Mouse (Mus musculus) neutrophil, adult 83 days (primary cell): ENCODE measurements around the gene Ddx54. TPM values are rescaled to one million over a fixed set of nuclear protein-coding genes. Genes with fewer than 3 reads are reported as not detected.

ENCODE experiments used
- total RNA-seq, 2 experiments: library from RNA; stranded (reverse); gene quantifications; one replicate each; pipeline ENCODE4 v1.2.4; 2023

Ddx54 gene
- total RNA-seq: 10 to 100 TPM; 33.9 to 34.4 TPM

GRCm38 (mm10) chr5:120612442-120612821 lies at the start of gene Ddx54, which contains the start of gene Rita1:
Ddx54 (plus strand) TSS chr5:120612739.
Rita1 (minus strand) TSS chr5:120612589.

GRCm38 (mm10) chr5:120588569-120589094 lies 23.9 kb upstream of the Ddx54 start, which contains the start of the genes Tpcn1 and Iqcd:
Tpcn1 (minus strand) TSS chr5:120588673.
Iqcd (plus strand) TSS chr5:120589016.

GRCm38 (mm10) chr5:120634131-120634530 lies 21.6 kb downstream of the Ddx54 start, which contains the start of gene Cfap73:
Cfap73 (minus strand) TSS chr5:120634235.

GRCm38 (mm10) chr5:120648569-120649373 lies 36.2 kb downstream of the Ddx54 start, which contains the start of gene Rasal1:
Rasal1 (plus strand) TSS chr5:120648812.

Other genes starting within 250 kb of the Ddx54 start
- gene Lhx5, start 181.0 kb upstream of the Ddx54 start, total RNA-seq: not detected
- gene Sdsl, start 139.9 kb upstream of the Ddx54 start, total RNA-seq: 1 to 10 TPM; 2.4 to 3.9 TPM
- not detected for gene Sds, start 136.2 kb upstream of the Ddx54 start, total RNA-seq
- 10 to 100 TPM; 15.5 to 16.6 TPM for gene Plbd2, start 109.1 kb upstream of the Ddx54 start, total RNA-seq
- gene Slc8b1, start 101.6 kb upstream of the Ddx54 start, total RNA-seq: 100 to 1,000 TPM; 100 to 120 TPM
- gene Tpcn1, start 24.1 kb upstream of the Ddx54 start, total RNA-seq: 10 to 100 TPM; 43.0 to 49.6 TPM
- 1 to 10 TPM in 1 of 2 experiments, under 1 TPM in 1; 0.77 to 1.8 TPM for gene Iqcd, start 23.7 kb upstream of the Ddx54 start, total RNA-seq
- 1 to 10 TPM; 1.6 to 1.7 TPM for gene Rita1, start 150 bp upstream of the Ddx54 start, total RNA-seq
- not detected for gene Cfap73, start 21.5 kb downstream of the Ddx54 start, total RNA-seq
- gene Rasal1, start 36.1 kb downstream of the Ddx54 start, total RNA-seq: under 1 TPM; 0.11 to 0.53 TPM
- under 1 TPM; 0.37 to 0.55 TPM for gene Dtx1, start 99.2 kb downstream of the Ddx54 start, total RNA-seq
- 10 to 100 TPM in 1 of 2 experiments, 1 to 10 TPM in 1; 3.7 to 10.6 TPM for gene Oas2, start 137.1 kb downstream of the Ddx54 start, total RNA-seq
- 10 to 100 TPM; 13.7 to 22.8 TPM for gene Oas3, start 164.9 kb downstream of the Ddx54 start, total RNA-seq
- not detected for gene Oas1e, start 182.8 kb downstream of the Ddx54 start, total RNA-seq
- gene Oas1c, start 199.8 kb downstream of the Ddx54 start, total RNA-seq: 1 to 10 TPM; 2.7 to 3.3 TPM
- gene Oas1f, start 234.6 kb downstream of the Ddx54 start, total RNA-seq: under 1 TPM in 1 of 2 experiments, not detected in 1; 0.26 TPM
- not detected for gene Oas1h, start 248.7 kb downstream of the Ddx54 start, total RNA-seq